Mouse (Mus musculus) lung, postnatal 10 days (tissue): ENCODE measurements around the gene Csk.

ENCODE experiments used
- DNase-seq: peaks from one replicate; pipeline ENCODE4 v3.0.0; 2021

The Csk gene

GRCm38 (mm10) chr9:57600620-57601352, 52.6 kb downstream of the Csk start:
- DNase-seq = peak; percentile 65

GRCm38 (mm10) chr9:57598851-57599563, 54.4 kb downstream of the Csk start:
- no peak for DNase-seq

GRCm38 (mm10) chr9:57597929-57598382, 55.5 kb downstream of the Csk start:
- DNase-seq = no peak

- no peak for DNase-seq
Measured at GRCm38 (mm10) chr9:57597265-57597664, 56.2 kb downstream of the Csk start.

GRCm38 (mm10) chr9:57594174-57594509, 59.3 kb downstream of the Csk start:
- no peak for DNase-seq

GRCm38 (mm10) chr9:57593454-57594173, 59.8 kb downstream of the Csk start:
- DNase-seq = no peak

GRCm38 (mm10) chr9:57590726-57591125, 62.7 kb downstream of the Csk start:
- peak; percentile 29 for DNase-seq

- DNase-seq = peak; percentile 88
Measured at GRCm38 (mm10) chr9:57589224-57590126, 64.0 kb downstream of the Csk start, which contains the start of gene Ulk3. Gene Ulk3, plus strand, starts transcription at chr9:57589452.

- no peak for DNase-seq
Measured at GRCm38 (mm10) chr9:57584991-57585390, 68.4 kb downstream of the Csk start.

GRCm38 (mm10) chr9:57577144-57577849, 76.1 kb downstream of the Csk start:
- no peak for DNase-seq
